18 mouse cellular contexts compared by ENCODE assay signal in genomic region chr5:91610499-91610898, GRCm38 (mm10).
DNase-seq lines count a peak whose midpoint lies in the region; ATAC-seq and TF ChIP-seq lines count a peak whose summit lies in the region.
"Had no signal": no experiment of that assay in that cellular context is flagged by ENCODE, and none has a peak within 500 bp of the region (broad histone marks: within the 10 kb centered on the region; RNA-seq: fewer than 3 reads in every experiment).

No protein-coding gene starts in this region.

- H3K4me1 ChIP-seq in brown adipose tissue, adult 24 weeks (ENCODE audit: control insufficient read depth, insufficient read depth, insufficient read length, low read length) = peaks cover 2% of the 10 kb centered on the region; the same call in 1 of the 2 replicates
- H3K4me1 ChIP-seq: embryonic facial prominence, embryonic 10.5 days; forebrain, embryonic 13.5 days; hindbrain, embryonic 15.5 days had no signal

- peak; percentile 76 for ATAC-seq in megakaryocyte progenitor cell, adult 5-6 weeks (replicated peaks; ENCODE audit: poor library complexity)
- ATAC-seq: forebrain, embryonic 13.5 days; forebrain, postnatal 0 days had no signal

- no peak for TF ChIP-seq CTCF in gastrocnemius, adult 2 months (IDR thresholded peaks at IDR 0.05)

- peak overlapping the region; percentile 68 for H3K27ac ChIP-seq in gastrocnemius, adult 2 months
- peak overlapping the region; percentile 71 for H3K27ac ChIP-seq in brown adipose tissue, adult 24 weeks (replicated peaks; ENCODE audit: low read depth, low read length)
- H3K27ac ChIP-seq: embryonic facial prominence, embryonic 10.5 days; forebrain, embryonic 13.5 days; heart, embryonic 13.5 days; hindbrain, embryonic 15.5 days had no signal

- intact Hi-C loops in gastrocnemius, adult 2 months (cut with DNase I) = no loop called here
- intact Hi-C loops in gastrocnemius, postnatal 36 days (cut with DNase I) = no loop called here

- no peak overlapping the region for H3K4me3 ChIP-seq in gastrocnemius, adult 2 months
- H3K4me3 ChIP-seq in brown adipose tissue, adult 24 weeks (ENCODE audit: insufficient read depth, low read depth, low read length) = no peak overlapping the region
- H3K4me3 ChIP-seq: embryonic facial prominence, embryonic 10.5 days; forebrain, embryonic 13.5 days; heart, embryonic 13.5 days; hindbrain, embryonic 15.5 days had no signal

- no peak for DNase-seq in gastrocnemius, adult 2 months
- no peak for DNase-seq in gastrocnemius, postnatal 36 days
- DNase-seq in 416B (ENCODE audit: low read depth) = peak; percentile 10
- DNase-seq in left cerebral cortex, adult 8-10 months (ENCODE audit: low spot score in 2 of 2) = no peak
- no peak for DNase-seq in ovary, postnatal 36 days (ENCODE audit: low spot score)
- DNase-seq: adrenal gland, postnatal 10 days; cerebellum, adult 11-12 months; cerebellum, adult 9-10 months; cerebellum, postnatal 36 days; forebrain, postnatal 0 days; gastrocnemius, postnatal 10 days; heart, postnatal 36 days had no signal
